Comparison of ENCODE assay signal across 14 mouse cellular contexts in the genomic region with DNA sequence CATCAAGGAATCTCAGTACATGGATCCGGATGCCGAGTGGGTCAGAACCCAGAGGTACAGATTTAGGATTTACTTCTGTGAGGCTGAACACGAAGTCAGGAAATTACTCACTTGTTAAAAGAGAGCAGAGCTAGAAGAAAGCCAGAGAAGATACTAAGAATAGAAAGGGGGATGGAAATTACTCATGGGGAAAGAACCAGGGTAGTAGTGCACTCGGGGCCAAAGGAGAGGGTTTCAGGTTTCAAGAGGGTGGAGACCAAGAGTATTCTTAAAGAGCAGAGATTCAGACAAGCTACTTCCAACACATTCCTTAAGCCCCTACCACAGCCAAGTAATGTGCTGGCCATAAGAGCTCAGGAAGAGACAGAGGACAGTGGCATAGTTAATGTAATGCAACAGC. TPM values are rescaled to one million over a fixed set of nuclear protein-coding genes. Genes with fewer than 3 reads are reported as not detected.
DNase-seq lines count a peak whose midpoint lies in the region; ATAC-seq and TF ChIP-seq lines count a peak whose summit lies in the region.
"Had no signal": no experiment of that assay in that cellular context is flagged by ENCODE, and none has a peak within 500 bp of the region (broad histone marks: within the 10 kb centered on the region; RNA-seq: fewer than 3 reads in every experiment).

No protein-coding gene starts in this region.

- no peak overlapping the region for H3K9ac ChIP-seq in embryonic facial prominence, embryonic 14.5 days (ENCODE audit: low read depth, low read length)
- H3K9ac ChIP-seq in kidney, postnatal 0 days (ENCODE audit: low read depth, low read length): no peak overlapping the region
- H3K9ac ChIP-seq in midbrain, embryonic 16.5 days (ENCODE audit: low read depth, low read length): no peak overlapping the region
- H3K9ac ChIP-seq: embryonic facial prominence, embryonic 15.5 days had no signal

- ATAC-seq in embryonic facial prominence, embryonic 14.5 days (ENCODE audit: low read depth): peak; percentile 38; the same call in 1 of the 2 replicates
- 0 out of 2 replicates have a peak, but pooled peaks have one; percentile 42 for ATAC-seq in kidney, postnatal 0 days (replicated peaks; ENCODE audit: low FRiP score, low read depth)
- peak; percentile 21 for ATAC-seq in inflammation-experienced regulatory T-cells, adult 6 months
- no peak for ATAC-seq in midbrain, embryonic 16.5 days

- no peak for TF ChIP-seq CTCF in kidney, postnatal 0 days (IDR thresholded peaks at IDR 0.05; ENCODE audit: low read depth)

- no peaks in the 10 kb centered on the region for H3K9me3 ChIP-seq in embryonic facial prominence, embryonic 14.5 days (ENCODE audit: control insufficient read depth, low read length)
- no peaks in the 10 kb centered on the region for H3K9me3 ChIP-seq in embryonic facial prominence, embryonic 10.5 days
- H3K9me3 ChIP-seq in kidney, postnatal 0 days (replicated peaks; ENCODE audit: low read length): no peaks in the 10 kb centered on the region
- H3K9me3 ChIP-seq in midbrain, embryonic 16.5 days (replicated peaks; ENCODE audit: control insufficient read depth, low read length, poor library complexity, severe bottlenecking): no peaks in the 10 kb centered on the region
- H3K9me3 ChIP-seq: embryonic facial prominence, embryonic 15.5 days had no signal

- H3K27ac ChIP-seq in embryonic facial prominence, embryonic 14.5 days (replicated peaks; ENCODE audit: low read depth, low read length): no peak overlapping the region
- no peak overlapping the region for H3K27ac ChIP-seq in embryonic facial prominence, embryonic 10.5 days (replicated peaks)
- no peak overlapping the region for H3K27ac ChIP-seq in kidney, postnatal 0 days
- no peak overlapping the region for H3K27ac ChIP-seq in midbrain, embryonic 16.5 days (ENCODE audit: low read length)
- H3K27ac ChIP-seq: embryonic facial prominence, embryonic 15.5 days had no signal

- H3K36me3 ChIP-seq in embryonic facial prominence, embryonic 14.5 days (ENCODE audit: control insufficient read depth, insufficient read depth, low read length): no peaks in the 10 kb centered on the region
- H3K36me3 ChIP-seq in embryonic facial prominence, embryonic 10.5 days (replicated peaks): no peaks in the 10 kb centered on the region
- no peaks in the 10 kb centered on the region for H3K36me3 ChIP-seq in kidney, postnatal 0 days (ENCODE audit: insufficient read depth, low read length)
- H3K36me3 ChIP-seq in midbrain, embryonic 16.5 days (ENCODE audit: control insufficient read depth, insufficient read depth, low read length): no peaks in the 10 kb centered on the region
- H3K36me3 ChIP-seq: embryonic facial prominence, embryonic 15.5 days had no signal

- H3K27me3 ChIP-seq in embryonic facial prominence, embryonic 14.5 days (replicated peaks; ENCODE audit: control insufficient read depth, insufficient read depth, low read length): no peaks in the 10 kb centered on the region
- H3K27me3 ChIP-seq in embryonic facial prominence, embryonic 10.5 days (replicated peaks; ENCODE audit: low read depth, poor library complexity, severe bottlenecking): no peaks in the 10 kb centered on the region
- no peaks in the 10 kb centered on the region for H3K27me3 ChIP-seq in kidney, postnatal 0 days (ENCODE audit: insufficient read depth, low read length)
- no peaks in the 10 kb centered on the region for H3K27me3 ChIP-seq in midbrain, embryonic 16.5 days (ENCODE audit: control insufficient read depth, insufficient read depth, low read depth, low read length)
- H3K27me3 ChIP-seq: embryonic facial prominence, embryonic 15.5 days had no signal

- peaks cover 5% of the 10 kb centered on the region; the same call in 1 of the 2 replicates for H3K4me1 ChIP-seq in embryonic facial prominence, embryonic 14.5 days (ENCODE audit: control insufficient read depth, insufficient read depth, low read length)
- peaks cover 5% of the 10 kb centered on the region; the same call in 1 of the 2 replicates for H3K4me1 ChIP-seq in embryonic facial prominence, embryonic 10.5 days
- H3K4me1 ChIP-seq in kidney, postnatal 0 days (replicated peaks; ENCODE audit: insufficient read depth, low read length): no peaks in the 10 kb centered on the region
- H3K4me1 ChIP-seq in midbrain, embryonic 16.5 days (ENCODE audit: control insufficient read depth, insufficient read depth, low read length): no peaks in the 10 kb centered on the region

- DNase-seq in embryonic facial prominence, embryonic 14.5 days (ENCODE audit: low spot score): peak; percentile 38
- no peak for DNase-seq in embryonic facial prominence, embryonic 10.5 days (ENCODE audit: low spot score)
- peak; percentile 75 for DNase-seq in kidney, postnatal 0 days (ENCODE audit: low spot score)
- no peak for DNase-seq in kidney, postnatal 25 days
- peak; percentile 32 for DNase-seq in Muller cell, postnatal 12 days (ENCODE audit: inconsistent ontology term)
- DNase-seq in c-Kit-positive CD71-positive TER-119-positive erythroid progenitor cells, embryonic 14.5 days (ENCODE audit: low spot score): no peak
- DNase-seq: cerebellum, adult 2 months; lung, adult 2 months; thymus, postnatal 36 days had no signal

- no peak overlapping the region for H3K4me3 ChIP-seq in embryonic facial prominence, embryonic 14.5 days (ENCODE audit: low read depth, low read length)
- no peak overlapping the region for H3K4me3 ChIP-seq in embryonic facial prominence, embryonic 10.5 days
- H3K4me3 ChIP-seq in kidney, postnatal 0 days (replicated peaks; ENCODE audit: low read depth, low read length): no peak overlapping the region
- no peak overlapping the region for H3K4me3 ChIP-seq in midbrain, embryonic 16.5 days (ENCODE audit: low read depth, low read length)
- H3K4me3 ChIP-seq: embryonic facial prominence, embryonic 15.5 days had no signal

- 41% methylated on average over 4 of the region's 4 CpGs for WGBS in embryonic facial prominence, embryonic 14.5 days
- WGBS in embryonic facial prominence, embryonic 10.5 days: 48% methylated on average over 4 of the region's 4 CpGs
- 16% methylated on average over 4 of the region's 4 CpGs for WGBS in kidney, postnatal 0 days
- 24% methylated on average over 4 of the region's 4 CpGs for WGBS in midbrain, embryonic 16.5 days

- no peak overlapping the region for H3K4me2 ChIP-seq in embryonic facial prominence, embryonic 14.5 days (ENCODE audit: low read depth, low read length)
- H3K4me2 ChIP-seq in kidney, postnatal 0 days (ENCODE audit: low read length): no peak overlapping the region
- no peak overlapping the region for H3K4me2 ChIP-seq in midbrain, embryonic 16.5 days (ENCODE audit: low read length)
- H3K4me2 ChIP-seq: embryonic facial prominence, embryonic 15.5 days had no signal

RNA-seq across cellular contexts. Expression of a gene that starts 1.0 kb away (rescaled TPM):
- polyA plus RNA-seq in embryonic facial prominence, embryonic 14.5 days (2014; fragmentation: Nextera tagmentation; extraction: Ambion mirVana): 0.10 TPM in 1 of 2 replicates, not detected in the other
- 0.11 TPM in 1 of 2 replicates, not detected in the other for polyA plus RNA-seq in embryonic facial prominence, embryonic 10.5 days (2016; fragmentation: Nextera tagmentation; extraction: Ambion mirVana)
- polyA plus RNA-seq in kidney, postnatal 0 days (2015; fragmentation: Nextera tagmentation; extraction: Ambion mirVana): not detected in 2 replicates
- under 1 TPM in 2 of 3 experiments, not detected in 1; 0.26 to 0.33 TPM for polyA plus RNA-seq in inflammation-experienced regulatory T-cells, adult 6 months (2017; shearing (Covaris generic))
- polyA plus RNA-seq in midbrain, embryonic 16.5 days (2015; fragmentation: Nextera tagmentation; extraction: Ambion mirVana): not detected in 2 replicates
- polyA plus RNA-seq: cerebellum, adult 2 months; embryonic facial prominence, embryonic 15.5 days; hindbrain, embryonic 11.5 days had no signal

RNA-seq across cellular contexts. Expression of a gene that starts 14.1 kb away (rescaled TPM):
- polyA plus RNA-seq in embryonic facial prominence, embryonic 14.5 days (2014; fragmentation: Nextera tagmentation; extraction: Ambion mirVana): 353 and 386 TPM in 2 replicates
- 104 and 107 TPM in 2 replicates for polyA plus RNA-seq in embryonic facial prominence, embryonic 10.5 days (2016; fragmentation: Nextera tagmentation; extraction: Ambion mirVana)
- 437 and 500 TPM in 2 replicates for polyA plus RNA-seq in kidney, postnatal 0 days (2015; fragmentation: Nextera tagmentation; extraction: Ambion mirVana)
- over 10,000 TPM in 1 of 3 experiments, 1,000 to 10,000 TPM in 2; 8,524 to 10,037 (median 9,865) TPM for polyA plus RNA-seq in inflammation-experienced regulatory T-cells, adult 6 months (2017; shearing (Covaris generic))
- 68.3 and 72.7 TPM in 2 replicates for polyA plus RNA-seq in midbrain, embryonic 16.5 days (2015; fragmentation: Nextera tagmentation; extraction: Ambion mirVana)

RNA-seq across cellular contexts. Expression of a gene that starts 24.4 kb away (rescaled TPM):
- 0.08 TPM in 1 of 2 replicates, not detected in the other for polyA plus RNA-seq in embryonic facial prominence, embryonic 14.5 days (2014; fragmentation: Nextera tagmentation; extraction: Ambion mirVana)
- 0.10 TPM in 1 of 2 replicates, not detected in the other for polyA plus RNA-seq in embryonic facial prominence, embryonic 10.5 days (2016; fragmentation: Nextera tagmentation; extraction: Ambion mirVana)
- polyA plus RNA-seq in kidney, postnatal 0 days (2015; fragmentation: Nextera tagmentation; extraction: Ambion mirVana): 0.04 and 0.06 TPM in 2 replicates
- polyA plus RNA-seq in inflammation-experienced regulatory T-cells, adult 6 months (2017; shearing (Covaris generic)): under 1 TPM in 2 of 3 experiments, not detected in 1; 0.22 to 0.40 TPM
- polyA plus RNA-seq in midbrain, embryonic 16.5 days (2015; fragmentation: Nextera tagmentation; extraction: Ambion mirVana): not detected in 2 replicates
- polyA plus RNA-seq: C2C12; lung, adult 2 months had no signal

RNA-seq across cellular contexts. Expression of a gene that starts 24.5 kb away (rescaled TPM):
- polyA plus RNA-seq in embryonic facial prominence, embryonic 14.5 days (2014; fragmentation: Nextera tagmentation; extraction: Ambion mirVana): not detected in 2 replicates
- not detected in 2 replicates for polyA plus RNA-seq in embryonic facial prominence, embryonic 10.5 days (2016; fragmentation: Nextera tagmentation; extraction: Ambion mirVana)
- not detected in 2 replicates for polyA plus RNA-seq in kidney, postnatal 0 days (2015; fragmentation: Nextera tagmentation; extraction: Ambion mirVana)
- not detected for polyA plus RNA-seq in inflammation-experienced regulatory T-cells, adult 6 months (2017; shearing (Covaris generic))
- not detected in 2 replicates for polyA plus RNA-seq in midbrain, embryonic 16.5 days (2015; fragmentation: Nextera tagmentation; extraction: Ambion mirVana)
- polyA plus RNA-seq: C2C12; cerebellum, adult 2 months; embryonic facial prominence, embryonic 15.5 days; hindbrain, embryonic 11.5 days; lung, adult 2 months had no signal

RNA-seq across cellular contexts. Expression of a gene that starts 43.4 kb away (rescaled TPM):
- polyA plus RNA-seq in embryonic facial prominence, embryonic 14.5 days (2014; fragmentation: Nextera tagmentation; extraction: Ambion mirVana): 9.3 and 9.8 TPM in 2 replicates
- polyA plus RNA-seq in embryonic facial prominence, embryonic 10.5 days (2016; fragmentation: Nextera tagmentation; extraction: Ambion mirVana): 10.9 TPM in 2 replicates
- 6.0 TPM in 2 replicates for polyA plus RNA-seq in kidney, postnatal 0 days (2015; fragmentation: Nextera tagmentation; extraction: Ambion mirVana)
- polyA plus RNA-seq in inflammation-experienced regulatory T-cells, adult 6 months (2017; shearing (Covaris generic)): 1 to 10 TPM; 5.6 to 6.8 (median 6.3) TPM
- polyA plus RNA-seq in midbrain, embryonic 16.5 days (2015; fragmentation: Nextera tagmentation; extraction: Ambion mirVana): 7.3 and 8.1 TPM in 2 replicates

Comparison
In these comparisons a context has a peak if more than half of its experiments do, and no peak if none do; other contexts are left out.
1. DNase-seq: peak in embryonic facial prominence, embryonic 14.5 days (single experiment), kidney, postnatal 0 days (single experiment) and Muller cell, postnatal 12 days (single experiment); none in embryonic facial prominence, embryonic 10.5 days (single experiment), kidney, postnatal 25 days (0 of 2) and c-Kit-positive CD71-positive TER-119-positive erythroid progenitor cells, embryonic 14.5 days (single experiment).
2. RNA of a gene that starts 14.1 kb away (polyA plus RNA-seq): 8,524 to 10,037 TPM in inflammation-experienced regulatory T-cells, adult 6 months; 437 to 500 TPM in kidney, postnatal 0 days, 353 to 386 TPM in embryonic facial prominence, embryonic 14.5 days, 104 to 107 TPM in embryonic facial prominence, embryonic 10.5 days and 68.3 to 72.7 TPM in midbrain, embryonic 16.5 days; every median in the first group is over 10 times any median in the second.